Mouse (Mus musculus) bone marrow, adult 2 months (tissue): ENCODE measurements at regions not wholly inside any gene's neighbourhood (a gene's known extent, or its start where the extent isn't known, plus 50 kb on each side); places are given as distances from the start of the nearest gene placed in this dataset.

Source experiments
- CTCF ChIP-seq: fragments of 200-500 bp; IDR thresholded peaks from 2 replicates; pipeline ENCODE4 v1.5.1; 2011; ENCODE audit warnings: low read length, control low read depth; ENCODE audit not compliant: control insufficient read depth, insufficient read depth
- POLR2A ChIP-seq: fragments of 200-500 bp; IDR thresholded peaks from 2 replicates; pipeline ENCODE4 v1.6.1; 2011; ENCODE audit warnings: low read depth, mild to moderate bottlenecking, control low read depth, low read length, borderline replicate concordance; ENCODE audit not compliant: control insufficient read depth

DNA sequence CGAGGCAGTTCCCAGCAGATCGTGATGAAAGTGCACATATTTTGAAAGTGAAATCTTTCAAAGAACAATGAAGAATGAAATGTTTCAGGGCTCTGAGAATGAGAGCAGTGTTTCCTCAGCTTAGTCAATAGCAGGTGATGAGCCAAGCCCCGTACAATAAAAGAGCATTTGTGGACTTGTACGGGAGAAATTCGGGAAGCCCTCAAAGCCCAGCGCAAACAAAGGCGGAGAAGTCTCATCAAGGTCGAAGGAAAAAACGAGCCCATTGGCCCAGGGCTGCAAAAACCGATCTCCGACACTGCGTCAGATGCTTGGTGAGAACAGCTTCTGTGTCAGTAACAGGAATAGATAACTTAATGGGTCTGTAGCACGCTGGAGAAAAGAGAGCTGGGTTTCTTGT lies 261.5 kb downstream of the 4933412E24Rik start:
- TF ChIP-seq CTCF (no peak), POLR2A (no peak)
